Mouse (Mus musculus) myocyte (in vitro differentiated cells): ENCODE data around the gene Gramd2. TPM values are rescaled to one million over a fixed set of nuclear protein-coding genes. Genes with fewer than 3 reads are reported as not detected.
A peak's percentile ranks its signal among the peaks of the same experiment; 100 is the strongest.

Experiments used
- H3K27me3 ChIP-seq: one replicate; pipeline ENCODE4 v1.6.1; 2011; ENCODE audit not compliant: control insufficient read depth, insufficient read depth, insufficient read length
- H3K36me3 ChIP-seq: one replicate; pipeline ENCODE4 v1.6.1; 2011; ENCODE audit not compliant: control insufficient read depth, insufficient read depth
- H3K4me2 ChIP-seq: one replicate; pipeline ENCODE4 v1.6.1; 2011; ENCODE audit warnings: low read depth, control low read depth
- H3K4me3 ChIP-seq: one replicate; pipeline ENCODE4 v1.5.1; 2011; ENCODE audit warnings: mild to moderate bottlenecking, control low read depth, moderate library complexity
- H3K79me2 ChIP-seq: one replicate; pipeline ENCODE4 v1.6.1; 2011; ENCODE audit not compliant: control insufficient read depth, insufficient read depth
- H3ac ChIP-seq: one replicate; pipeline ENCODE4 v1.6.1; 2011; ENCODE audit not compliant: control insufficient read depth, insufficient read length
- CEBPB ChIP-seq: IDR thresholded peaks from 2 replicates; pipeline ENCODE4 v1.6.1; 2011; ENCODE audit warnings: mild to moderate bottlenecking, moderate library complexity; ENCODE audit not compliant: poor library complexity, insufficient read depth, severe bottlenecking
- E2F4 ChIP-seq: IDR thresholded peaks from one replicate; pipeline ENCODE4 v1.6.1; 2011; ENCODE audit warnings: mild to moderate bottlenecking, control low read depth, moderate library complexity; ENCODE audit not compliant: insufficient read depth
- MAX ChIP-seq: IDR thresholded peaks from one replicate; pipeline ENCODE4 v1.6.1; 2011; ENCODE audit warnings: low read depth, mild to moderate bottlenecking, control low read depth
- MYOD1 ChIP-seq, 3 experiments: IDR thresholded peaks; one replicate each; pipeline ENCODE4 v1.6.1; 2011; ENCODE audit warnings: control low read depth in 2 of 3, low read depth in 2 of 3, mild to moderate bottlenecking in 2 of 3, moderate library complexity in 1 of 3; ENCODE audit not compliant: insufficient read length in 2 of 3, control insufficient read depth in 1 of 3
- MYOG ChIP-seq, 3 experiments: IDR thresholded peaks; one replicate each; pipeline ENCODE4 v1.6.1; 2011; ENCODE audit warnings: control low read depth in 2 of 3, low read depth in 2 of 3, mild to moderate bottlenecking in 2 of 3; ENCODE audit not compliant: insufficient read length in 2 of 3, control insufficient read depth in 1 of 3, insufficient read depth in 1 of 3
- POLR2A ChIP-seq: IDR thresholded peaks from one replicate; pipeline ENCODE4 v1.6.1; 2011; ENCODE audit warnings: low read depth, mild to moderate bottlenecking, control low read depth, moderate library complexity; ENCODE audit not compliant: insufficient read length
- POLR2AphosphoS2 ChIP-seq: IDR thresholded peaks from one replicate; pipeline ENCODE4 v1.6.1; 2011; ENCODE audit warnings: low read depth, control low read depth; ENCODE audit not compliant: insufficient read length
- REST ChIP-seq: IDR thresholded peaks from one replicate; pipeline ENCODE4 v1.6.1; 2011; ENCODE audit warnings: mild to moderate bottlenecking, control low read depth, moderate library complexity; ENCODE audit not compliant: insufficient read depth, insufficient read length
- SRF ChIP-seq: IDR thresholded peaks from one replicate; pipeline ENCODE4 v1.6.1; 2011; ENCODE audit warnings: low read depth; ENCODE audit not compliant: control insufficient read depth, insufficient read length
- TCF12 ChIP-seq: IDR thresholded peaks from one replicate; pipeline ENCODE4 v1.6.1; 2011; ENCODE audit warnings: mild to moderate bottlenecking, control low read depth; ENCODE audit not compliant: poor library complexity, insufficient read depth, severe bottlenecking
- TCF3 ChIP-seq: IDR thresholded peaks from one replicate; pipeline ENCODE4 v1.6.1; 2011; ENCODE audit warnings: low read depth, control low read depth; ENCODE audit not compliant: insufficient read length
- USF1 ChIP-seq: IDR thresholded peaks from one replicate; pipeline ENCODE4 v1.6.1; 2011; ENCODE audit warnings: low read depth, mild to moderate bottlenecking, control low read depth, moderate library complexity
- polyA plus RNA-seq: library from polyadenylated mRNA; unstranded; fragments of >200 nt; fragmentation: generic; extraction: Trizol; gene quantifications from one replicate; pipeline ENCODE4 v1.2.1, GENCODE M21; 2012; ENCODE audit warnings: missing spikeins

The Gramd2 gene
- polyA plus RNA-seq, 1 experiment, result 1.5 TPM

DNA sequence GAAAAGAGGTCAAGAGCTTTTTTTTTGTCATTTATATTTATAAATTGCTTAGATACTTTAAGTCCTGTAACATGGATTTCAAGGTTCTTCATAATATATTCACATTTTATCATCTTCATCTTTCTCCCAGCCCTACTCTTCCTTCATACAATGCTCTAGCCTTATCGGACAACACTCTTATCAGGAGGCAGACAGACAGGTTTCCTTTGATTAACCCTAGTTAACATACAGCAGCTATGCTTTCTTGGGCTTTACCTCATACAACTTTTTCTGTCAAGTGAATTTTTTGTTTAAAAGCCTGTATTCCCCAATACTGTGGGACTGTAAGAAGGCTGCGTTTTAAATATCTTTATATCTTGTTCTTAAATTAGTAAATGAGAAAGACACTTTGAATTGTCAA, 68.4 kb downstream of the Gramd2 start:
- Histone ChIP-seq H3K27me3 (no peaks in the 10 kb centered on the region), H3K79me2 (peaks cover 26% of the 10 kb centered on the region), H3K4me2 (no peak overlapping the region), H3ac (no peak overlapping the region), H3K4me3 (no peak overlapping the region), H3K36me3 (no peaks in the 10 kb centered on the region)
- TF ChIP-seq MYOG (IDR thresholded peaks at IDR 0.05; ENCODE audit: control insufficient read depth in 1 of 3, insufficient read depth in 1 of 3, insufficient read length in 2 of 3, low read depth in 2 of 3) (no peak), POLR2A (no peak), USF1 (no peak), REST (no peak), MYOD1 (IDR thresholded peaks at IDR 0.05; ENCODE audit: control insufficient read depth in 1 of 3, insufficient read length in 2 of 3, low read depth in 2 of 3) (no peak), MAX (no peak), SRF (no peak), TCF3 (no peak), E2F4 (no peak), CEBPB (no peak)

DNA sequence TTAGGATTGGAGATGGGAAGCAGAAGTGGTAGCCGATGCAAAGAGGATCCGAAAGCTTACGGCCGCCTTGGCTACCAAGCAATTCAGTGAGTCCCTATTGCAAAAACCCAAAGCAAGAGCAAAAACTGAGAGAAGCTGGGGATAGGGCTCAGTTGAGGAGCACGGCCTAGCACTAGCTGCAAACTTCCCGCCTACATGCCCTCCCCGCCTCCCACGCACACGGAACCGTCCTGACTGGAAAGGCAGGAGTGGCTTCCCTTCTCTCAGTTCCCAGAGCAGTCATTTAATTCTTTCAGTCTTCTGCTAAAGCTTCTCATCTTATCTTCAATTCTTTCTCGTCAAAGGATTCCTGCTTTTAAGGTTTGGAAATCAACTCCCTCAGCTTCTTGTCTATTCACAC, 69.0 kb downstream of the Gramd2 start:
- Histone ChIP-seq H3K36me3 (no peaks in the 10 kb centered on the region), H3K4me3 (peak overlapping the region; percentile 91), H3K79me2 (peaks cover 32% of the 10 kb centered on the region), H3ac (no peak overlapping the region), H3K4me2 (peak overlapping the region; percentile 84), H3K27me3 (no peaks in the 10 kb centered on the region)
- TF ChIP-seq TCF3, result no peak
- TF ChIP-seq MAX, result no peak
- TF ChIP-seq POLR2AphosphoS2, result no peak
- TF ChIP-seq MYOD1 (IDR thresholded peaks at IDR 0.05; ENCODE audit: control insufficient read depth in 1 of 3, insufficient read length in 2 of 3, low read depth in 2 of 3), result no peak
- no peak for TF ChIP-seq MYOG (IDR thresholded peaks at IDR 0.05; ENCODE audit: control insufficient read depth in 1 of 3, insufficient read depth in 1 of 3, insufficient read length in 2 of 3, low read depth in 2 of 3)
- TF ChIP-seq USF1, result no peak
- no peak for TF ChIP-seq POLR2A
- TF ChIP-seq SRF, result no peak
- TF ChIP-seq REST, result no peak
- no peak for TF ChIP-seq CEBPB

DNA sequence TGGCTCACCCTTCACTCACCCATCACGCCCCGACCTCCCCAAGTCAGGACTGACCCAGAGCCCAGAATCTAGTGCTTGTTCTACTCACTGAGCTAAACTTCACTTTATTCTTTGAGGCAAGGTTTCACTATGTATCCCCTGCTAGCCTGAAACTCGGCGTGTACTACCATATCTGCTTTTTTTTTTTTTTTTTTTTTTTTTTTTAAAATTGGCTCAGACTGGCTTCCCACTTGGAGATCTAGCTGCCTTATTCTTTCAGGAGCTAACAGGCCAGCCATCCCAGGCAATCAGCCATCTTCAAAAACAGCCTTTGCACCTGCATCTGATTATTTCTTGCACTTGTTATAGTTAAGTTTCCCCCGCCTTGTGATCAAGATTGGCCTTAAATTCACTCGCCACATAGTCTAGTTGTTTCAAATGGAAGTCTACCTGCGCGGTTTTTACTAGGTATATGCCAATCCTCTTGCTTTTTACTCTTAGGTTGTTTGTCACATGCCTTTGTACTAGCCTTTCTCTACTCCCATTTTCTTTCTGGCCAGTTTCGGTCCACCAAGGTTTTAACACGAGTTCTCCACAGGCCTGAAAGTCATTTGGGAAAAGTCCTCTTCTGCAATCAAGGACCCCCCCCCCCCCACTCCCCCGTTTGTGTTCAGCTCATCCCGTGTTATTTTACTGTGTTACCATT, 69.8 kb downstream of the Gramd2 start:
- H3K36me3 ChIP-seq, result no peaks in the 10 kb centered on the region
- H3K4me2 ChIP-seq, result peak overlapping the region; percentile 84
- H3ac ChIP-seq, result peak overlapping the region; percentile 93
- H3K27me3 ChIP-seq, result no peaks in the 10 kb centered on the region
- peaks cover 39% of the 10 kb centered on the region for H3K79me2 ChIP-seq
- H3K4me3 ChIP-seq, result peak overlapping the region; percentile 91
- no peak for TF ChIP-seq MYOG (IDR thresholded peaks at IDR 0.05; ENCODE audit: control insufficient read depth in 1 of 3, insufficient read depth in 1 of 3, insufficient read length in 2 of 3, low read depth in 2 of 3)
- no peak for TF ChIP-seq E2F4
- TF ChIP-seq CEBPB, result no peak
- TF ChIP-seq TCF12, result no peak
- no peak for TF ChIP-seq REST
- TF ChIP-seq SRF, result no peak

DNA sequence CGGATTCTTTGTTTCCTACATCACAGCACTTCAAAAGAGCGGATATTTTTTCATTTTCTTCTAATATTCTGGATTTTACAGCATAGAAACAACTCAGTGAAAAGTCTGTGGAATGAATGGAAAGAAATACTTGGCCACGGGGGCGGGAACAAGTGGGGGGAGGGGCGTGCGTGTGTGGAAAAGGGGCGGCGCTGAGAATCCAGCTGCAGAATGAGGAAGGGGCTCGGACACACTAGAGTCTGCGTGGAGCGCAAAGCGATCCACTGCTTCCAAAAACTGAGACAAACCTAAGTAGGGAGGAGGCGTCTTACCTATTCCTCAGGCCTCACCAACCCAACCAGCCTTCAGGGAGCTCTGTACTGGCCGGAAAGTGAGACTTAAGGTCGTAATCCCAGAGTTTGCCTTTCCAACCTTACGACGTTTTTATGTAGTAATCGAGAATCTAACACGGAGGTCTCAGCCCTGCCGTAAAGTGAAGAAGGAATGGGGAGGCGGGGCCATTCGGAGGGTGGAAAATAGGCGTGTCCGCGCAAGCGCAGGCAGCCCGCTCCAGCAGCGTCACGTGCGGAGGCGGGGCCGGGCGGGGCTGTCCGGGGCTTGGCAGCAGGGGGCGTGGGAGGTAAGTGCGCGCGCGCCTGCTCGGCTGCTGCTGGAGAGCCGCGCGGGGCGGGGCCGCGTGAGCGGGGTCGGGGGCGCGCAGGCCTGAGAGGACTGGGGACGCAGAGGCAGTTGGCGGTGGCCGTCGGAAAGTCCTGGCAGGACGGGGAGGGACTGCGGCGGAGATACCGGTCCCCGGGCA, 70.5 kb downstream of the Gramd2 start, which contains the start of the genes Senp8 and Myo9a:
Gene Senp8 (minus strand): TSS at position 444 of the 799 bp plus-strand sequence.
Gene Myo9a (plus strand): TSS at position 630 of the 799 bp plus-strand sequence.
- peak within 1 kb of the TSS; percentile 93 for H3ac ChIP-seq
- H3K4me2 ChIP-seq, result peak within 1 kb of the TSS; percentile 93
- TF ChIP-seq POLR2A (peak; percentile 62), TCF3 (no peak), USF1 (peak; percentile 81), CEBPB (no peak), MYOD1 (IDR thresholded peaks at IDR 0.05; ENCODE audit: control insufficient read depth in 1 of 3, insufficient read length in 2 of 3, low read depth in 2 of 3) (peak in 1 of 3 experiments; percentile 28), TCF12 (no peak), POLR2AphosphoS2 (peak; percentile 70), E2F4 (no peak), MYOG (IDR thresholded peaks at IDR 0.05; ENCODE audit: control insufficient read depth in 1 of 3, insufficient read depth in 1 of 3, insufficient read length in 2 of 3, low read depth in 2 of 3) (no peak), SRF (no peak), MAX (no peak), REST (no peak)
- H3K79me2 ChIP-seq, result peaks cover 39% of the 10 kb centered on the region
- H3K4me3 ChIP-seq, result peak within 1 kb of the TSS; percentile 91
- no peaks in the 10 kb centered on the region for H3K27me3 ChIP-seq
- H3K36me3 ChIP-seq, result no peaks in the 10 kb centered on the region
